Mouse (Mus musculus) cortical plate, adult 2 months (tissue): ENCODE results near the gene G430095P16Rik. TPM values are rescaled to one million over a fixed set of nuclear protein-coding genes. Genes with fewer than 3 reads are reported as not detected.
A peak's percentile ranks its signal among the peaks of the same experiment; 100 is the strongest.

ENCODE experiments used
- H3K27ac ChIP-seq: fragments of 200-500 bp; 2 replicates; pipeline ENCODE4 v1.5.1; 2012; ENCODE audit warnings: low read length, control low read depth, inconsistent platforms; ENCODE audit not compliant: insufficient read depth
- H3K4me1 ChIP-seq: fragments of 200-500 bp; 2 replicates; pipeline ENCODE4 v1.6.1; 2011; ENCODE audit warnings: low read length; ENCODE audit not compliant: control insufficient read depth, insufficient read depth
- H3K4me3 ChIP-seq: fragments of 200-500 bp; 2 replicates; pipeline ENCODE4 v1.5.1; 2011; ENCODE audit warnings: mild to moderate bottlenecking, low read length, control low read depth; ENCODE audit not compliant: insufficient read depth
- CTCF ChIP-seq: fragments of 200-500 bp; IDR thresholded peaks from 2 replicates; pipeline ENCODE4 v1.5.1; 2011; ENCODE audit warnings: mild to moderate bottlenecking, control low read depth, low read length; ENCODE audit not compliant: insufficient read depth; ENCODE audit errors: extremely low read depth
- POLR2A ChIP-seq: fragments of 200-500 bp; IDR thresholded peaks from 2 replicates; pipeline ENCODE4 v1.6.1; 2011; ENCODE audit warnings: mild to moderate bottlenecking, low read length, control low read depth; ENCODE audit not compliant: insufficient read depth; ENCODE audit errors: extremely low read depth
- polyA plus RNA-seq: library from polyadenylated mRNA; depleted of rRNA; stranded (reverse); fragments of >200 nt; gene quantifications from 2 replicates; pipeline ENCODE4 v1.2.3, GENCODE M21; 2012; rRNA removed

The G430095P16Rik gene
- 0.30 and 0.42 TPM in 2 replicates for polyA plus RNA-seq

DNA sequence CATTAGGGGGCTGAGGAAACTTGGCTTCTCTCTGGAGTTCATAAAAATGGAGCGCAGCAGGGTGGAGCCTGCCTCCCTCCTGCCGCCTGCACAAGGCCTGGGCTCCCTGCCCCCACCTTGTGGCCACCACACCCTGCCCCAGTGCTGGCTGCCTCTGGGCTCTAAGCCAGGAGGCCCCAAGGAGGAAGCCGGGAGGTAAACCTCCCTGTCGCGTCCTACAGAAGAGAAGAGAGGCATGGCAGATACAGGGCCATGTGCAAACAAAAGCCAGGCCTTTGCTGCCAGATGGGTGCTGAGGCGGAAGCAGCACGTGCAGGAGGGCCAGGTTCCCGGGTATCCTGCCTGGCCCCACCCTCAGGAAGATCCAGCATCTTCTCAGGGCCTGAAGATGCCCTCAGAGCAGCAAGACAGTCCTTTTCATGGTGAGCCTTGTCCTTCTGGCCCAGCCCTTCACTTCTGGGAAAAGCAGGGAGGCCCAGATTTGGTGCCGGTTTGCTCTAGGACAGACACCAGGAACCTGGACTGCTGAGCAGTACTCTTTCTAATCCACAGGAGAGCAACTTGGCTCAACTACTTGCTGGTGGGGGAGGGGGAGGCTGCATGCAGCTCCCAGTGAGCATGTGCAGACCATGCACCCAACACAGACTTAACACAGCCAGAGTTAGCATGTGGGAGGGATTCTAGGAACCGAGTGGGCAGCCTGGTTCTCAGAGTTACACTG lies at the start of gene G430095P16Rik:
TSS of gene G430095P16Rik (plus strand) at position 158 of the 721 bp plus-strand sequence.
- Histone ChIP-seq H3K27ac (peak within 1 kb of the TSS; percentile 63), H3K4me3 (no peak within 1 kb of the TSS), H3K4me1 (peaks cover 9% of the 10 kb centered on the region)
- TF ChIP-seq CTCF: no peak
- TF ChIP-seq POLR2A: no peak

DNA sequence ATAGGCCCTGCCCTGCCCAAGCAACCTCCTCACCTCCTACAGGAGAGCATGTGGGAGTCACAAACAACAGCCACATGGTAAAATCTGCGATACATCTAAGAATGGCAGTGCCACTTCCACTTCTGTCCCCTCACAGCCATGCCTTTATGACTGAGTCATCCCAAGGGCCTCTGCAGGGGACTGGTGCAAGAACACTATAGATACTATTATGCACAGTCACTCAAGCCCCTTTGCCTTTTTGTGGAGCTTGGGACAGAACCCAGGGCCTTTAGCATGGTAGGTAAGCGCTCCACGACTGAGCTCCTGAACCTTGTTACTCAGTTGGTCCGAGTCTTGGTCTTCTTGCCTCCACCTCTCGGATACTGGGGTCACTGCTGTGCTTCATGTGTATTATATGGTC lies 45.5 kb upstream of the G430095P16Rik start:
- TF ChIP-seq CTCF: no peak
- H3K4me1 ChIP-seq: peaks cover 3% of the 10 kb centered on the region; the same call in 1 of the 2 replicates
- no peak overlapping the region for H3K27ac ChIP-seq
- no peak overlapping the region for H3K4me3 ChIP-seq

DNA sequence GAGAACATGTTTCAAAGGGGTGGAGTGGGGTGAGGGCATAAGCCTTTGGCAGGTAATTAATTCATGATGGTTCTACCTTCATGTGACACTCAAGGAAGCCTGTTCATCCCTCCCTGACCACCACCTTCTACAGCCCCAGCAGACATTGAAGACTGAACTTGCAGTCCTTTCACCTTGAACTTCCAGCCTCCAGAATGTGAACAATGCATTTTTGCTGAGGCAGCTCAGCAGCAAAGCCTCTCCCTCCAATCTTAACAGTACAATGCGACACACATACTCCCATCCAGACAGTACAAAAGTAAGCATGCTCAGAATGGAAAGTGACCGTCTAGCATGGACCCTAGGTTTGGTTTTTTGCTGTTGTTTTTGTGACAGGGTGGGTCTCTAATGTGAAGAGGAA lies 41.3 kb upstream of the G430095P16Rik start:
- H3K4me3 ChIP-seq: no peak overlapping the region
- peaks cover 20% of the 10 kb centered on the region for H3K4me1 ChIP-seq
- TF ChIP-seq CTCF: no peak
- no peak for TF ChIP-seq POLR2A
- H3K27ac ChIP-seq: no peak overlapping the region

DNA sequence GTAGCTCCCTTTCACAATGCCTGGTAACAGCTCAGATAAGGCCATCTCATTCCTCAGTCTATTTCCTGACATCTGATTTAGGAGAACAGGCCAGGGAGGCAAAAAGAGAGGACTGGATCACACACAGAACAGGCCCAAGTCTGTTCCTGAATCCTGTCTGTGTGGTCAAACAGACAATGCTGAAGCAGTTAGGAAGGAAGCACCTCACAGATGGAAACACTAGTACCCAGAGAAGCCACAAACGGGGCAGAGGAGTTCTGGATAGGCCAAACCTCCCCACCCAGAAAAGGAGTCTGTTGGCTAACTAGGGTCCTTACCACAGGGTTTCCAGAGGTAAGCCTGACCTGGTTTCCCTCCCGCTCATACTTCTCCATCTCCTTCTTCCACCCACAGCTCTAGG lies 40.5 kb upstream of the G430095P16Rik start:
- no peak overlapping the region for H3K27ac ChIP-seq
- peaks cover 20% of the 10 kb centered on the region for H3K4me1 ChIP-seq
- no peak overlapping the region for H3K4me3 ChIP-seq
- TF ChIP-seq CTCF (no peak), POLR2A (no peak)

DNA sequence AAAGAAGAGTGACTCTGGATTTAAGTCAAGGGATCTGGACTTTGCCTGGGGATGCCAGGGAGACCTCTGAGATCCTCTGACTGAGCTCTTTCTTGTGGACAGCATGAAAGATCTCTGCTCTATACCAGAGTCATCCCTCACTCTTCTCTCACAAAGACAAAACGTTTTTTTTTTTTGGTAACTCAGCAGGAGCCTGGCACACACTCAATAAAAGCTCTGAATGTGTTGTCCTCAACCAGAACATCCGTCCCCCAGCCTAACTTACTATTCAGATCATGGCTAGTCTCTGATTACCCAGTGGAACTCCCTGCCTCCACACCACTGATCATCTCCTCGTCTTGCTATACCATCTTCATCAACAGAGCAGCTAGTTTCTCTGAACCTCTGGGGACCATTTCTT lies 38.3 kb upstream of the G430095P16Rik start:
- no peak overlapping the region for H3K27ac ChIP-seq

DNA sequence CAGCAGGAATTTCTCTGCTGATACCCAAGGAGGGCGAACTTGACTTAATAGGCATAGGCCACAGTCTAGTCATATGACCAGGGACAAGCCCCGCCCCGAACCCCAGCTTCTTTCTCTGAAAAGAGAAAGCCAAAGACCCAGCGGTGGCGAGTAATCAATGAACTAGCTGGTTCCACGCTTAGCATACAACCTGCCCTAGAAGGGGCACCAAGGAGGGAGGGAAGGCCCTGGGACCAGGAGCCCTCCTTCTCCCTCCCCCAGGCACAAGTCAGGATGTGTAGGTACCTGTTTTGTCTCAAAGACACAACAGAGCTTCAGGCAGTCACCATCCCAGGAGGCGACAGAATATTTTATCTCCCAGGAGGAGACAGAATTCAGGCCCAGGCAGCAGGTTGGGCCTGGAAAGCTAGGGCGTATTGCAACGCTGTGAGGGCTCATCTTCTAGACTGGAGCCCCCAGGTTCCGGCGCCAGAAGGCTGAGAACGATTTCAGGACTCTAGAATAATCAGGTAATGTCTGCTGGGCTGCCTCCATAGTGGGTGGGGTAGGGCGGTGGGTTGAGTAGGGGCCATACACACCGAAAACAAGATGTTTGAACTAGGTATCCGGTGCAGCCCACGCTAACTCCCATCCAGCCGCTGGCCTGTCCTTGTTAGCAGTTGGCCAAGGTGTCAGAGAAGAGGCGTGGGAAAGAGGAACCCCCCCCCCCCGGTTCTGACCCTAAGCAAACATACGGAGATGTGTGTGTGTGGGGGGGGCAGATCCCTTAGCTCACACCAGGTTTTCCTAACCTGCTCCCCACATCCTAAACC lies 36.4 kb upstream of the G430095P16Rik start, which contains the start of gene Trmt1:
TSS of gene Trmt1 (plus strand) at position 117 of the 812 bp plus-strand sequence.
- TF ChIP-seq CTCF: no peak
- no peak for TF ChIP-seq POLR2A
- H3K4me3 ChIP-seq: peak within 1 kb of the TSS; percentile 74
- H3K4me1 ChIP-seq: peaks cover 19% of the 10 kb centered on the region
- H3K27ac ChIP-seq: peak within 1 kb of the TSS; percentile 39; the same call in 1 of the 2 replicates

More for the DNA sequence above, 38.3 kb upstream of the G430095P16Rik start:
- TF ChIP-seq POLR2A (no peak), CTCF (no peak)
- Histone ChIP-seq H3K4me3 (no peak overlapping the region), H3K4me1 (peaks cover 20% of the 10 kb centered on the region)

DNA sequence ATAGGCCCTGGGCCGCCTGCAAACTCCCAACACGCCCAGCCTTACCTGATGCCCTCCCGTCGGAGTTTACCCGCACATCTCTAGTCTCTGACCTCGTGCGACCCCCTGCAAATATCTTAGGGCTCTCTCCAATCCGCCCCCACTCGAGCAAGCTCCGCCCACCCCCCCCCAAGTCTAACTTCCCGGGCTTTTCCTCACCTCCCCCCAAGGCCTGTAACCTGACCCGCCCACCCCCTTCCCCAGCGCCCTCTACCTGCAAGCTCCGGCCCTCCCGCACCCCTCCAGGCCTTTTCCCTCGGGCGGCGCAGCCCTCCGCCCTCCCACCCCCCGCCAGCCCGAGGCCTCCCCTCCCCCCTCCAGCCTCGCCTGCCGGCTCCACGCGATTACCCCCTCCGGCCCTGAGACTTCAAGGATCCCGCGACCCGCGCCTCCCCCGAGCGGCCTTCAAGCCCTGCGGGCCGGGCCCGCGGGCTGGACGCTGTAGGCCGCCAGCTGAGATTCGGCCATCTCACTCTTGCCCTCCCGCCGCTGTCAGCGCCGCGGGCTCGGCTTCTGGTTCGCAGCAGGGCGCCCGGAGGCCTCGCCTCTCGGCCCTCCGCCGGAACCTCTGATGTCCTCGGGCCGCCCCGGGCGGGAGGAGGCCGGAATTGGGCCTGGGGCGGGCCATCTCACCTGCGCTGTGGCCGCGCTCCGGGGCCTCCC lies 35.7 kb upstream of the G430095P16Rik start:
- no peak for TF ChIP-seq CTCF
- TF ChIP-seq POLR2A: no peak

DNA sequence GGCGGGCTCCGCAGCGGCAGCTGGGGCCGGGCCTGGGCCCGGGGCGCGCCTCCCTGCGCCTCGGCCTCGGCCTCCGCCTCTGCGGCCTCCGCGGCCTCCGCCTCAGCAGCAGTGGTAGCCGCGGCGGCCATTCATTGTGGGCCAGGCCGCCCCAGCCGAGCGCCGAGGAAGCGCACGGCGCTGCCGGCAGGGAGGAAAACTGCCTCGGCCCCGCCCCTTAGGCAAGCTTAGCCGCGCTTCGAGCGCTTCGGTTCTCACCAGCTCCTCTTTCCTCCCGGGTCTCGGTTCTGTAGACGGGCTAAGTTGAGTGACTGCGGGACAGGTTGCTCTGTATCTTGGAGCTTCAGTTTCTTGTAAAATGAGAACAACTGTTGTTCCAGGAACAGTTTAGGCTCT lies 35.1 kb upstream of the G430095P16Rik start, which contains the start of gene Nacc1:
TSS of gene Nacc1 (minus strand) at position 158 of the 396 bp plus-strand sequence.
- no peak for TF ChIP-seq POLR2A
- no peak for TF ChIP-seq CTCF
- Histone ChIP-seq H3K27ac (peak within 1 kb of the TSS; percentile 80), H3K4me1 (peaks cover 15% of the 10 kb centered on the region), H3K4me3 (peak within 1 kb of the TSS; percentile 74)

More for the DNA sequence above, 35.7 kb upstream of the G430095P16Rik start:
- Histone ChIP-seq H3K4me3 (peak overlapping the region; percentile 74), H3K27ac (peak overlapping the region; percentile 80; the same call in 1 of the 2 replicates), H3K4me1 (peaks cover 18% of the 10 kb centered on the region)

DNA sequence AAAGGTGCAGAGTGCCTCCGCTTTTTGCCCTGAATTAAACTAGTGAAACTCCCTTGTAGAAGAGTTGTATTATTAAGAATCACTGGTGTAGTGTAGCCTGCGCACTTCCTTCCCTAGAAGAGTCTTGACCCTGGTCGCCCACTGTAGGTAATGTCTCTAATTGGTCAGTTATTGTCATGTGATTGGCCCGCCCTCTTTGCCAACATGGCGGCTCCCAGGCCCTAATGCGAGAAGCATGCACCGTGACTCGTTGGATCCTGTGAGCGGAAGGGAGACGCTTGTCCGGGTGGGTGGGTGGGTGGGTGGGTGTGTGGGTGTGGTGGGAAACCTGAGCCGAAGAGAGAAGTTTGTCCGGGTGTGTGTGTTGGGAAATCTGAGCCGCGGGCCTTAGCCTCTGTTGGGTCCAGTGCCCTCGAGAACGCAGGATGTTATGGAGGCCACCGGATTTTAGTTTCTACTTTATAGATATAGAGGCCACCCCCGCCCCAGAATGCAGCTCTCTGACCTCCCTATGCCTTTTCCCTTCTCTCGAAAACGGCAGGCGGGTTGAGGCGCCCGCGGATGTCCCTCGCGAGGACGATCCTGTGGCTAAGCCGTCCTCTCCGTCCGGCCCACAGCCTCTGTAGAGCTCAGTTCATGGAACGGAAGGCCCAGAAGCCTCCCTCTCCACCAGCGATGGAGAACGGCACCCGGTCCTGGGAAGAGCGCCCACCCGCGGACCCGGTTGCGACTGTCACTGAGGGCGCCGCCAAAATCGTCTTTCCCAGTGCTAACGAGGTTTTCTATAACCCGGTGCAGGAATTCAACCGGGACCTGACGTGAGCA lies 33.5 kb upstream of the G430095P16Rik start:
- Histone ChIP-seq H3K27ac (no peak overlapping the region), H3K4me3 (peak overlapping the region; percentile 60), H3K4me1 (peaks cover 12% of the 10 kb centered on the region)
- no peak for TF ChIP-seq CTCF
- TF ChIP-seq POLR2A: peak; percentile 35; the same call in 1 of the 2 replicates
